Mouse (Mus musculus) adrenal gland, postnatal 36 days (tissue): ENCODE results near the gene Abhd2. TPM values are rescaled to one million over a fixed set of nuclear protein-coding genes. Genes with fewer than 3 reads are reported as not detected.

Experiments
- DNase-seq, 2 experiments: peaks; one replicate each; pipeline ENCODE4 v3.0.0; 2021; ENCODE audit warnings: mixed read lengths in 1 of 2
- total RNA-seq, 2 experiments: library from RNA; stranded (reverse); gene quantifications; 2 replicates each; pipeline ENCODE4 v1.2.3; 2021

The Abhd2 gene
- total RNA-seq, 2 experiments from 2014 or later = 1,294 to 1,382 TPM

GRCm38 (mm10) chr7:79293605-79294232, 20.7 kb downstream of the Abhd2 start:
- DNase-seq = no peak

GRCm38 (mm10) chr7:79294449-79294980, 21.5 kb downstream of the Abhd2 start:
- no peak for DNase-seq

- DNase-seq = no peak
These were observed 22.3 kb downstream of the Abhd2 start for GRCm38 (mm10) chr7:79295196-79295826.

GRCm38 (mm10) chr7:79298681-79299080, 25.7 kb downstream of the Abhd2 start:
- no peak for DNase-seq

GRCm38 (mm10) chr7:79299548-79299947, 26.5 kb downstream of the Abhd2 start:
- no peak for DNase-seq

GRCm38 (mm10) chr7:79300432-79301151, 27.6 kb downstream of the Abhd2 start:
- no peak for DNase-seq

- no peak for DNase-seq
These were observed 29.1 kb downstream of the Abhd2 start for GRCm38 (mm10) chr7:79302145-79302544.

GRCm38 (mm10) chr7:79302586-79302985, 29.6 kb downstream of the Abhd2 start:
- peak; percentile 78 to 80 for DNase-seq

GRCm38 (mm10) chr7:79303183-79303761, 30.3 kb downstream of the Abhd2 start:
- DNase-seq = no peak

GRCm38 (mm10) chr7:79308455-79309030, 35.5 kb downstream of the Abhd2 start:
- DNase-seq = peak; percentile 54 to 59

- peak in 1 of 2 experiments; percentile 51 for DNase-seq
These were observed 36.5 kb downstream of the Abhd2 start for GRCm38 (mm10) chr7:79309247-79310190.

GRCm38 (mm10) chr7:79310191-79310555, 37.2 kb downstream of the Abhd2 start:
- DNase-seq = no peak

- peak; percentile 59 to 64 for DNase-seq
These were observed 38.5 kb downstream of the Abhd2 start for GRCm38 (mm10) chr7:79311420-79311988.

GRCm38 (mm10) chr7:79312246-79312645, 39.2 kb downstream of the Abhd2 start:
- DNase-seq = no peak

- DNase-seq = no peak
These were observed 40.6 kb downstream of the Abhd2 start for GRCm38 (mm10) chr7:79313519-79314059.

GRCm38 (mm10) chr7:79314517-79314916, 41.5 kb downstream of the Abhd2 start:
- no peak for DNase-seq

GRCm38 (mm10) chr7:79315149-79315548, 42.1 kb downstream of the Abhd2 start:
- no peak for DNase-seq

GRCm38 (mm10) chr7:79316069-79316695, 43.2 kb downstream of the Abhd2 start:
- DNase-seq = no peak

- DNase-seq = no peak
These were observed 44.6 kb downstream of the Abhd2 start for GRCm38 (mm10) chr7:79317576-79317975.
